Mouse (Mus musculus): ENCODE measurements around the gene Lzts2. TPM values are rescaled to one million over a fixed set of nuclear protein-coding genes. Genes with fewer than 3 reads are reported as not detected.

The Lzts2 gene
- polyA plus RNA-seq, 1 experiment from 2014 or later, result 18.2 TPM

Other genes with a start within 250 kb of the Lzts2 start
- gene Slf2, start 83.3 kb upstream of the Lzts2 start, polyA plus RNA-seq (2015; fragmentation: Nextera tagmentation; extraction: Ambion mirVana), result 32.2 and 38.8 TPM in 2 replicates
- gene Sema4g, start 25.3 kb upstream of the Lzts2 start, polyA plus RNA-seq (2015; fragmentation: Nextera tagmentation; extraction: Ambion mirVana), result 12.3 and 15.8 TPM in 2 replicates
- gene Twnk, start 8.8 kb upstream of the Lzts2 start, polyA plus RNA-seq (2015; fragmentation: Nextera tagmentation; extraction: Ambion mirVana), result 24.6 and 25.5 TPM in 2 replicates
- 76.9 and 81.8 TPM in 2 replicates for gene Mrpl43, start 8.0 kb upstream of the Lzts2 start, polyA plus RNA-seq (2015; fragmentation: Nextera tagmentation; extraction: Ambion mirVana)
- gene Pdzd7, start 31.3 kb downstream of the Lzts2 start, polyA plus RNA-seq (2015; fragmentation: Nextera tagmentation; extraction: Ambion mirVana), result 1.9 and 2.7 TPM in 2 replicates
- gene Sfxn3, start 33.1 kb downstream of the Lzts2 start, polyA plus RNA-seq (2015; fragmentation: Nextera tagmentation; extraction: Ambion mirVana), result 69.5 and 80.3 TPM in 2 replicates
- 0.80 and 3.4 TPM in 2 replicates for gene Kazald1, start 60.8 kb downstream of the Lzts2 start, polyA plus RNA-seq (2015; fragmentation: Nextera tagmentation; extraction: Ambion mirVana)
- not detected in 2 replicates for gene Tlx1, start 136.3 kb downstream of the Lzts2 start, polyA plus RNA-seq (2015; fragmentation: Nextera tagmentation; extraction: Ambion mirVana)
- gene Lbx1, start 221.4 kb downstream of the Lzts2 start, polyA plus RNA-seq (2015; fragmentation: Nextera tagmentation; extraction: Ambion mirVana), result not detected in 2 replicates

Data from forebrain, embryonic 16.5 days (tissue).